Mouse (Mus musculus) heart, embryonic 13.5 days (tissue): ENCODE measurements around the gene Rag1. TPM values are rescaled to one million over a fixed set of nuclear protein-coding genes. Genes with fewer than 3 reads are reported as not detected.

Experiments used
- ATAC-seq: fragments of 200-750 bp; cut with Nextera tagmentation; 2 replicates; pipeline ENCODE4 v1.8.0; 2017; ENCODE audit warnings: moderate TSS enrichment; ENCODE audit not compliant: insufficient number of reproducible peaks, low FRiP score, low TSS enrichment; ENCODE audit errors: extremely low read depth
- H3K27ac ChIP-seq: fragments of 300-500 bp; sonication (generic); replicated peaks from 2 replicates; pipeline ENCODE4 v1.5.1; 2015; ENCODE audit warnings: moderate library complexity, mild to moderate bottlenecking, inconsistent platforms
- H3K27me3 ChIP-seq: fragments of 300-500 bp; sonication (generic); replicated peaks from 2 replicates; pipeline ENCODE4 v1.6.1; 2015; ENCODE audit warnings: mild to moderate bottlenecking, inconsistent platforms
- H3K36me3 ChIP-seq: fragments of 300-500 bp; sonication (generic); 2 replicates; pipeline ENCODE4 v1.6.1; 2015; ENCODE audit warnings: mild to moderate bottlenecking, inconsistent platforms
- H3K4me1 ChIP-seq: fragments of 300-500 bp; sonication (generic); 2 replicates; pipeline ENCODE4 v1.6.1; 2015; ENCODE audit warnings: inconsistent platforms
- H3K4me2 ChIP-seq: fragments of 300-500 bp; sonication (generic); 2 replicates; pipeline ENCODE4 v1.6.1; 2015; ENCODE audit warnings: inconsistent platforms, mild to moderate bottlenecking, moderate library complexity
- H3K4me3 ChIP-seq: fragments of 300-500 bp; sonication (generic); 2 replicates; pipeline ENCODE4 v1.5.1; 2015; ENCODE audit warnings: moderate library complexity, mild to moderate bottlenecking, inconsistent platforms
- H3K9ac ChIP-seq: fragments of 300-500 bp; sonication (generic); 2 replicates; pipeline ENCODE4 v1.6.1; 2015; ENCODE audit warnings: inconsistent platforms, mild to moderate bottlenecking, moderate library complexity
- H3K9me3 ChIP-seq: fragments of 300-500 bp; sonication (generic); 2 replicates; pipeline ENCODE4 v1.6.1; 2016; ENCODE audit warnings: inconsistent platforms
- WGBS: fragments of 180-500 bp; shearing (Covaris S2); methylation state at CpG from one replicate; pipeline ENCODE4 v1.1.7; 2015; ENCODE audit warnings: mixed read lengths; 5-methylcytosine and 5-hydroxymethylcytosine counted together
- polyA plus RNA-seq: library from polyadenylated mRNA; unstranded; fragments of >200 nt; fragmentation: Nextera tagmentation; extraction: Ambion mirVana; gene quantifications from 2 replicates; pipeline ENCODE4 v1.2.1, GENCODE M21; 2015

Gene Rag1
- polyA plus RNA-seq, 1 experiment from 2014 or later = 0.11 TPM

DNA sequence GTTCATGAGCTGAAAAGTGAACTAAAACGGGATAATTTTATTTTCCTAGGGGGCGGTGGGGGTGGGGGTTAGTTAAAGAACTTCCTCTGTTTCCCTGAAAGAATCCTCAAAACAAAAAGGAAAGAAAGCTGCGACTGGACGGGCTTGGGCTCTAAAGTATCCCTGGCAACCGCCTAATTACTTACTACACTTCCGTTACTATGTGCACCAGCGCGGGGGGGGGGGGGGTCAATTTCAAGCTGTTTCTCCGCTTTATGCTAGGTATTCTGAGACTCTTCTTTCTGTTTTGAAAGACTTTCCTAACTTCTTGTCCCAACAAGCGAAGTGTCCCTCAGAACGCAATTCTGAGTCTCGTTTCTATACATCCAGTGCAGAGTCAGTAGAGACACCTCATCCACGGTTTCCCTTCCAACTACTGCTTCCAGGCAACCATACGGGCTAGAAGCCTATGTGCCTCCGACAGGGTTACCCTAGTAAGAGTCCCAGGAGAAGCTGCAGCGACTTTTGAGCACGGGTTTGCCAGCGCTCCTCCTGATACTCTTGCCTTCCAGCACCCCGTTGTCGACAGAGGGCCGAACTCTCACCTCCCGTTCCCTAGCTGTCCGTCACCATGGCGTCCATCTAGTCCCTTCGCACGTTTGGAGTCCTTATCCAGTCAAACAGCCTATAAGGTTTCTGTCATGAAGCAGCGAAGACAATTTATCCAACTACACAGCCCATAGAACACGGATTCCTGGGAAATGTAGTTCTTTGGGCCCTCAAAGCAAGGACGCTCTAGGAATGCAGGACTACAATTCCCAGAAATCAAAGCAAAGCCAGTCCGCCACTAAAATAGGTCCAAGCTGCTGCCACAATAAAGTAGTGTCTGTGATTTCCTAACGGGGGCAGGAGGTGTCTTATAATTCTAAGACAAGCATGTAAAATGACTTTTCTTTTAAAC, 20.7 kb downstream of the Rag1 start:
- 2% methylated on average over 31 of the region's 31 CpGs for WGBS
- Histone ChIP-seq H3K27ac (peak overlapping the region; percentile 78), H3K4me2 (peak overlapping the region; percentile 83), H3K9me3 (no peaks in the 10 kb centered on the region), H3K4me1 (0 out of 2 replicates have a peak, but pooled peaks cover 4% of the 10 kb centered on the region), H3K4me3 (peak overlapping the region; percentile 65), H3K9ac (peak overlapping the region; percentile 79), H3K27me3 (0 out of 2 replicates have a peak, but pooled peaks cover 6% of the 10 kb centered on the region), H3K36me3 (no peaks in the 10 kb centered on the region)
- peak; percentile 90 for ATAC-seq

DNA sequence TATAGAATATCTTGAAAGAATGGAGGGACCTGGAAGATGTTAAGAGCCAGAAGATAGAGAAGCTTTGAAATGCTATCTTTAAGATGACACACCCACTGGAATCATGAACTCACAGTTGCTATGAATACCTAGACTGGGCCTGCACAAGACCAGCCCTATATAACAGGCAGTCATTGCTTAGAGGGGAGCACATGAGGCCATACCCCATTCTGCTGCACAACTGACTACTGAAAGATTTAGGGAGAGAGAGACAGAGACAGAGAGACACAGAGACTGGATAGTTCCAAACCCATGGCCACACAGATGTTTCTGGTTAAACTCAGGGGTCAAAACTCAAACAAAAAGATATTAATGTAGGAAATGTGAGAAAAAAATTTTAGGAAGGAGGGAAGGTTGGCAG, 22.1 kb downstream of the Rag1 start:
- Histone ChIP-seq H3K27ac (no peak overlapping the region), H3K4me3 (no peak overlapping the region), H3K4me1 (0 out of 2 replicates have a peak, but pooled peaks cover 4% of the 10 kb centered on the region), H3K4me2 (0 out of 2 replicates have a peak overlapping the region, but pooled peaks have one; percentile 83), H3K36me3 (no peaks in the 10 kb centered on the region), H3K9ac (no peak overlapping the region), H3K27me3 (0 out of 2 replicates have a peak, but pooled peaks cover 6% of the 10 kb centered on the region), H3K9me3 (no peaks in the 10 kb centered on the region)
- ATAC-seq = no peak

DNA sequence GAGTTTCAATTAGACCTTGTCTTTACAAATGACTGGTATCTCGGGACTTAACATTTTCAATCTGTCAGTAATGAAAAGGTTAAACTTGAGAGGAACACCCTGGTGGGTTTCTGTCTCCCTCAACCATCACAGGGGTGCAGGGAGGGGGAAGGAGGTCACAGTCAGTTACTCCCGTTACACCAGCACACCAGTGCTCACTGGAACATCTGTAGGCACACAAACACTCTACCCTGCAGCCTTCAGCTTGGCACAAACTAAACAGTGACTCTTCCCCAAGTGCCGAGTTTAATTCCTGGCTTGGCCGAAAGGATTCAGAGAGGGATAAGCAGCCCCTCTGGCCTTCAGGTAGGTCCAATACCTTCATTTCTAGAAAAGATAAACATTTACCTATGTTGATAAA, 24.8 kb downstream of the Rag1 start, which contains the start of gene Rag2:
Gene Rag2 (plus strand): TSS at position 193 of the 400 bp plus-strand sequence.
- no peak within 1 kb of the TSS for H3K27ac ChIP-seq
- 62% methylated on average over 4 of the region's 4 CpGs for WGBS
- ATAC-seq = no peak

DNA sequence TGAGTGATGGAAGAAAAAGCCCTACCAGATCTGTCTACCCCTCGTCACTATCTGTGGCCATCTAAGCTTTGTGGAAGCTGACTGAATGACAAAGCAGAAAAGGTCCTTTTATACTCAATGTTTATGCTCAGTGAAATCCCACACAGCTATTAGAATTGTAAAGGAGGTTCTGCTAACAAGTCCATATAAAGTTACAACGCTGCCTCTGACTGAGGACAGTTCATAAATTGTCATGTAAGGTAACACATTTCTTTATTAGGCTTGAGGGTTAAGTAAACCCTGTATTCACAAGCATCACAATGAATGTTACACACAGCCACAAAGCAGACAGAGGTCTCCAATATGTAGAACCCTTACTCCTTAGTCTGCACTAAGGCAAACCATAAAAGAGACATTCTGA, 25.3 kb downstream of the Rag1 start:
- H3K4me3 ChIP-seq = no peak overlapping the region
- no peaks in the 10 kb centered on the region for H3K9me3 ChIP-seq
- WGBS = 64% methylated on average over 2 of the region's 2 CpGs
- H3K9ac ChIP-seq = no peak overlapping the region
- no peaks in the 10 kb centered on the region for H3K27me3 ChIP-seq
- H3K4me1 ChIP-seq = no peaks in the 10 kb centered on the region
- ATAC-seq = no peak
- H3K27ac ChIP-seq = no peak overlapping the region
- no peaks in the 10 kb centered on the region for H3K36me3 ChIP-seq
- no peak overlapping the region for H3K4me2 ChIP-seq

More for the DNA sequence above, 24.8 kb downstream of the Rag1 start, which contains the start of gene Rag2:
- H3K4me3 ChIP-seq = no peak within 1 kb of the TSS
- no peak within 1 kb of the TSS for H3K4me2 ChIP-seq
- 0 out of 2 replicates have a peak, but pooled peaks cover 4% of the 10 kb centered on the region for H3K4me1 ChIP-seq
- H3K9ac ChIP-seq = no peak within 1 kb of the TSS
- no peaks in the 10 kb centered on the region for H3K27me3 ChIP-seq
- H3K9me3 ChIP-seq = no peaks in the 10 kb centered on the region
- H3K36me3 ChIP-seq = no peaks in the 10 kb centered on the region

GRCm38 (mm10) chr2:101623042-101623441, 26.3 kb downstream of the Rag1 start:
- no peak overlapping the region for H3K4me3 ChIP-seq
- no peak for ATAC-seq
- 86% methylated on average over 2 of the region's 2 CpGs for WGBS

DNA sequence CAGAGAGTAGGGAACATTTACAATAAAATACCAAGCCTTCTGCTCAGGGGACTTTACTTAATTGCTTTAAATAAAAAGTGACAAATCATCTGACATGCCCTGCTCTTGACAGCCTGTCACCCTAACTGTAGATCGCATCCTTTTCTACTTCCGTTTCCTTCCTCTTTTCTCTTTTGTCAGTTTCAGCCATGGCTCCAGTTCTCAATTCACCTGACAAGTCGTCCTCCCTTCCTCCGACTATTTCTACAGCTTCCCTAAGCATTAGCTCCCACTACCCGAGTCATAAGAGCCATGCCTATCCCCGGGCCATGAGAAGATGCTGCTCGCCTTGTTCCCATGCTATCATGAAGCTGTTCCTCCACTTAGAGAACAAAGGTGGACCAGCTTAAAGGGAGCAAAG, 27.7 kb downstream of the Rag1 start:
- Histone ChIP-seq H3K4me1 (no peaks in the 10 kb centered on the region), H3K9me3 (no peaks in the 10 kb centered on the region), H3K27ac (no peak overlapping the region), H3K36me3 (no peaks in the 10 kb centered on the region), H3K27me3 (no peaks in the 10 kb centered on the region), H3K9ac (no peak overlapping the region), H3K4me2 (no peak overlapping the region), H3K4me3 (no peak overlapping the region)
- 67% methylated on average over 7 of the region's 7 CpGs for WGBS
- no peak for ATAC-seq

More at GRCm38 (mm10) chr2:101623042-101623441, 26.3 kb downstream of the Rag1 start:
- no peaks in the 10 kb centered on the region for H3K36me3 ChIP-seq
- no peak overlapping the region for H3K9ac ChIP-seq
- no peak overlapping the region for H3K27ac ChIP-seq
- H3K4me2 ChIP-seq = no peak overlapping the region
- no peaks in the 10 kb centered on the region for H3K9me3 ChIP-seq
- H3K27me3 ChIP-seq = no peaks in the 10 kb centered on the region
- no peaks in the 10 kb centered on the region for H3K4me1 ChIP-seq

DNA sequence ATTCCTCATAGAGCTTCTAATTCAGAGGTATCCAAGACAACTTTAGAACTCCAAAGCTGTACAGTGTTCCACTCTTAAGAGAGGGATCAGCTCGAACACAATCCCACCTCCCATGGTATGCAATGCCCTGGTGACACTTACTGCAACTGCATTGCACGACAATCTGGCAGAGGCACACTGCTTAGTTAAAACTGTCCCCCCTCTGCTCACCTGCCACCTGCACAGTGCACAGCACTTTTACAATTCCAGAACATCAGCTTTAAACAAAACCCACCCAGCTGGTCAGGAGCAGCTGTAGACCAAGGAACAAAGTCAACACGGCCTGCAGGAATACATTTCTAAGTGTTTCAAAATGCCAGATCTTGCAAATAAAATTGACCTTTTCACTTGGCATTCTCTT, 28.4 kb downstream of the Rag1 start:
- Histone ChIP-seq H3K36me3 (no peaks in the 10 kb centered on the region), H3K27ac (no peak overlapping the region), H3K9me3 (no peaks in the 10 kb centered on the region), H3K4me1 (peaks cover 5% of the 10 kb centered on the region), H3K4me3 (no peak overlapping the region), H3K9ac (no peak overlapping the region), H3K4me2 (no peak overlapping the region), H3K27me3 (no peaks in the 10 kb centered on the region)
- WGBS = 64% methylated on average over 3 of the region's 3 CpGs
- no peak for ATAC-seq

DNA sequence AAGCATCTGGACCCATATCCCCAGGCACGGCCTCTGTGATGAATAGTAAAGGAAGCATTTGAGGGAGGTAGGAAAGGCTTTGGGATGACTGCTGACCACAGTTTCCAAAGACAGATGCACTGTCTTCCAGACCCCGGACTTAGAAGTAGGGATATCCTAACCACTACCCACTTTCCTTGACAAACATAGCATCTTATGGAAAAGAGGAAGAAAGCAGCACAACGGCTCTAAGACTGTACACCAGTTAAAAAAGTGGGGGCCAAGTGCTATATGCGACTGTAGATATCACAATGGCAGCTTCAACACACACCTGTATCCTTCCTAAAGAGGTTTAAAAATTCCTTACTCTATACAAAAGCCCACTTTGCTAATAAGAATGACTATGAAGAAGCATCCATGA, 30.9 kb downstream of the Rag1 start:
- no peaks in the 10 kb centered on the region for H3K9me3 ChIP-seq
- 62% methylated on average over 4 of the region's 4 CpGs for WGBS
- H3K36me3 ChIP-seq = no peaks in the 10 kb centered on the region
- H3K27me3 ChIP-seq = no peaks in the 10 kb centered on the region
- H3K9ac ChIP-seq = no peak overlapping the region
- peaks cover 12% of the 10 kb centered on the region for H3K4me1 ChIP-seq
- H3K27ac ChIP-seq = no peak overlapping the region
- H3K4me3 ChIP-seq = no peak overlapping the region
- H3K4me2 ChIP-seq = no peak overlapping the region
- ATAC-seq = no peak

GRCm38 (mm10) chr2:101615464-101616305, 33.6 kb downstream of the Rag1 start:
- H3K27me3 ChIP-seq = no peaks in the 10 kb centered on the region
- 0 out of 2 replicates have a peak overlapping the region, but pooled peaks have one; percentile 0 for H3K4me2 ChIP-seq
- no peak overlapping the region for H3K27ac ChIP-seq
- ATAC-seq = no peak
- peaks cover 16% of the 10 kb centered on the region for H3K4me1 ChIP-seq
- H3K4me3 ChIP-seq = no peak overlapping the region
- 44% methylated on average over 10 of the region's 10 CpGs for WGBS
- H3K36me3 ChIP-seq = no peaks in the 10 kb centered on the region
- H3K9ac ChIP-seq = no peak overlapping the region
- H3K9me3 ChIP-seq = no peaks in the 10 kb centered on the region

DNA sequence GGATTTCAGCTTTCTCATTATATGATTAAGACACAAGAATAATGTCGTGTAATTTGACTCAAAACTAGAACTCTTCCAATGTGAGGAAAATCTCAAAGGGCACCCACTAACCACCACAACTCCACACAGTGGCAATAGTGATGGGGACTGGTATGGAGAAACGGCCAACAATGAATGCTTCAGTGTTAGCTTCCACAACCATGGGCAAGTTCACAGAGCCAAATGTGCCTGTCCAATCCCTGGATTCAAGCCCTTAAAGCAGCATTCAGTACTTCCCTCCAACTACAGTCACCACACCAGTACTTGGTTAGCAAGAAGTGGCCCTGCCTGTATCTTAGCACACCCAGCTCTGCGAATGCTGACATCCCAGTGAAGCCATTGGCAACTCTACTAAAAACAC, 38.4 kb downstream of the Rag1 start:
- H3K9ac ChIP-seq = no peak overlapping the region
- ATAC-seq = no peak
- H3K36me3 ChIP-seq = no peaks in the 10 kb centered on the region
- H3K27ac ChIP-seq = no peak overlapping the region
- WGBS = 84% methylated on average over 3 of the region's 3 CpGs
- no peak overlapping the region for H3K4me3 ChIP-seq
- no peaks in the 10 kb centered on the region for H3K27me3 ChIP-seq
- H3K4me1 ChIP-seq = peaks cover 16% of the 10 kb centered on the region
- no peak overlapping the region for H3K4me2 ChIP-seq
- no peaks in the 10 kb centered on the region for H3K9me3 ChIP-seq
